Mouse (Mus musculus): ENCODE measurements around the gene Gm17349. TPM values are rescaled to one million over a fixed set of nuclear protein-coding genes. Genes with fewer than 3 reads are reported as not detected.
A peak's percentile ranks its signal among the peaks of the same experiment; 100 is the strongest.
"Not testable (repeated sequence)": the region's sequence is repeated elsewhere in the genome, so short reads cannot be mapped to it uniquely, and the experiment has no call there.

Gm17349 gene
- polyA plus RNA-seq, 1 experiment: 3.0 TPM

GRCm38 (mm10) chr15:99704041-99704681 lies 1.1 kb downstream of the Gm17349 start:
- Histone ChIP-seq H3K27me3 (ENCODE audit: control insufficient read depth, insufficient read depth, low read length) (no peaks in the 10 kb centered on the region), H3K4me3 (ENCODE audit: low read depth, low read length) (peak overlapping the region; percentile 42), H3K4me1 (ENCODE audit: control insufficient read depth, insufficient read depth, insufficient read length, low read length) (peaks cover 27% of the 10 kb centered on the region), H3K27ac (ENCODE audit: insufficient read depth, low read depth, low read length) (peak overlapping the region; percentile 62), H3K36me3 (ENCODE audit: control insufficient read depth, insufficient read depth, low read length) (peaks cover 26% of the 10 kb centered on the region)
- 27% methylated on average over 23 of the region's 23 CpGs for WGBS
- no peak for TF ChIP-seq POLR2A (IDR thresholded peaks at IDR 0.05; ENCODE audit: low read depth, low read length)
- no peak for TF ChIP-seq CTCF (IDR thresholded peaks at IDR 0.05; ENCODE audit: extremely low read depth, insufficient read length, insufficient replicate concordance, low read depth, low read length)

GRCm38 (mm10) chr15:99703676-99704040 lies 1.6 kb downstream of the Gm17349 start:
- 72% methylated on average over 5 of the region's 5 CpGs for WGBS

GRCm38 (mm10) chr15:99703104-99703503 lies 2.2 kb downstream of the Gm17349 start:
- Histone ChIP-seq H3K4me3 (ENCODE audit: low read depth, low read length) (no peak overlapping the region), H3K27ac (ENCODE audit: insufficient read depth, low read depth, low read length) (0 out of 2 replicates have a peak overlapping the region, but pooled peaks have one; percentile 14), H3K4me1 (ENCODE audit: control insufficient read depth, insufficient read depth, insufficient read length, low read length) (peaks cover 34% of the 10 kb centered on the region), H3K36me3 (ENCODE audit: control insufficient read depth, insufficient read depth, low read length) (peaks cover 19% of the 10 kb centered on the region), H3K27me3 (ENCODE audit: control insufficient read depth, insufficient read depth, low read length) (no peaks in the 10 kb centered on the region)
- WGBS: 81% methylated on average over 9 of the region's 9 CpGs
- TF ChIP-seq CTCF (IDR thresholded peaks at IDR 0.05; ENCODE audit: extremely low read depth, insufficient read length, insufficient replicate concordance, low read depth, low read length) (no peak), POLR2A (IDR thresholded peaks at IDR 0.05; ENCODE audit: low read depth, low read length) (no peak)

More at GRCm38 (mm10) chr15:99703676-99704040, 1.6 kb downstream of the Gm17349 start:
- Histone ChIP-seq H3K4me3 (ENCODE audit: low read depth, low read length) (no peak overlapping the region), H3K36me3 (ENCODE audit: control insufficient read depth, insufficient read depth, low read length) (peaks cover 21% of the 10 kb centered on the region), H3K27me3 (ENCODE audit: control insufficient read depth, insufficient read depth, low read length) (no peaks in the 10 kb centered on the region), H3K4me1 (ENCODE audit: control insufficient read depth, insufficient read depth, insufficient read length, low read length) (peaks cover 30% of the 10 kb centered on the region), H3K27ac (ENCODE audit: insufficient read depth, low read depth, low read length) (peak overlapping the region; percentile 14; the same call in 1 of the 2 replicates)
- TF ChIP-seq POLR2A (IDR thresholded peaks at IDR 0.05; ENCODE audit: low read depth, low read length): no peak
- no peak for TF ChIP-seq CTCF (IDR thresholded peaks at IDR 0.05; ENCODE audit: extremely low read depth, insufficient read length, insufficient replicate concordance, low read depth, low read length)

- Histone ChIP-seq H3K36me3 (ENCODE audit: control insufficient read depth, insufficient read depth, low read length) (peaks cover 12% of the 10 kb centered on the region), H3K4me1 (ENCODE audit: control insufficient read depth, insufficient read depth, insufficient read length, low read length) (peaks cover 34% of the 10 kb centered on the region), H3K27me3 (ENCODE audit: control insufficient read depth, insufficient read depth, low read length) (no peaks in the 10 kb centered on the region), H3K27ac (ENCODE audit: insufficient read depth, low read depth, low read length) (peak within 1 kb of the TSS; percentile 97), H3K4me3 (ENCODE audit: low read depth, low read length) (peak within 1 kb of the TSS; percentile 93)
- 1% methylated on average over 70 of the region's 71 CpGs for WGBS
- TF ChIP-seq CTCF (IDR thresholded peaks at IDR 0.05; ENCODE audit: extremely low read depth, insufficient read length, insufficient replicate concordance, low read depth, low read length): peak; percentile 92
- no peak; the same call in 1 of the 2 replicates for TF ChIP-seq POLR2A (IDR thresholded peaks at IDR 0.05; ENCODE audit: low read depth, low read length)
Measured at GRCm38 (mm10) chr15:99701999-99702900, 3.0 kb downstream of the Gm17349 start, which contains the start of gene Smarcd1. TSS of gene Smarcd1 (plus strand) at chr15:99702129.

GRCm38 (mm10) chr15:99701640-99701998 lies 3.7 kb downstream of the Gm17349 start:
- WGBS: 36% methylated on average over 16 of the region's 16 CpGs
- not testable (repeated sequence) for H3K27me3 ChIP-seq (ENCODE audit: control insufficient read depth, insufficient read depth, low read length); H3K36me3 ChIP-seq (ENCODE audit: control insufficient read depth, insufficient read depth, low read length)
- H3K27ac ChIP-seq (ENCODE audit: insufficient read depth, low read depth, low read length): peak overlapping the region; percentile 97
- H3K4me1 ChIP-seq (ENCODE audit: control insufficient read depth, insufficient read depth, insufficient read length, low read length): peaks cover 34% of the 10 kb centered on the region
- peak overlapping the region; percentile 93 for H3K4me3 ChIP-seq (ENCODE audit: low read depth, low read length)

DNA sequence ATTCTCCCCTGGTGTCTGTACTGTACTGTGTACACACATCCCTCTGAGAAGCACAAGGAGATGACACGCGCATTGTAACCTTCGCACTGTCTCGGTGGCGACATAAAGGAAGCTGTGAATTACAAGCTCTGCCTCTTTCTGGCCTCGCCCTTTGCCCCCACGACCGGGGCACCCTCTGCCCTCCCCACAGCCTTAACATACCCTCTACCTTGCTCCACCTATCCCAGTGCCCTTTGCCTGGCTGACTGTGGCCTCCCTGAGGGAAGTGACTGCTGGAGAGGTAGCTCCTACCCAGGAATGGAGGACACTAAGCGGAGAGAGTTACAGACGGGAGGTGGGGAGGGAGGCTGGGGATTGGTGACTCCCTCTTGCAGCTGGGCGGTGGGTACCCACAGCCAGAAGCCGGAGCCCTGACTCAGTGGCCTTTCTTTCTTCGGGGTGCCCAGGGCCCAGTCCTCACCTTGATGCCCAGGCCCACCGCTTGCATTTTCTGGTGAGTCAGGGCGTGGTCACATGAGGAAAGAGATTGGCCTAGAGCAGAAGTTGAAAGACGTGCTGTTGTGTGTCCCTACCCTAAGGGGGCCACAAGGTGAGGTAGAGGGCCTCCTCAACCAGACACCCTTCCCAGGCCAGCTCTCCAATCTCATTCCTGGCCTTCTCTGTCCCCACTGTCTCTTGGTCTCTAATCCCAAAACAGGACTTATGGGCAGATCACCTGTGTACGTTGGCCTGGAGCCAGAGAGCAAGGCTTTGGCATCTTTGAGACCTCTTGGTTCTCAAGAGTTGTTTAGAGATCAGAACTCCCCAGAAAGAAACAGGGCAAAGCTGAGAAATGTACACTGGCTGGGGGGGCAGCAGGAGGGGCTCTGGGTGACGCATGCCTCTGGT lies 4.8 kb downstream of the Gm17349 start:
- peak overlapping the region; percentile 63 for H3K4me3 ChIP-seq (ENCODE audit: low read depth, low read length)
- peaks cover 34% of the 10 kb centered on the region for H3K4me1 ChIP-seq (ENCODE audit: control insufficient read depth, insufficient read depth, insufficient read length, low read length)
- no peak for TF ChIP-seq CTCF (IDR thresholded peaks at IDR 0.05; ENCODE audit: extremely low read depth, insufficient read length, insufficient replicate concordance, low read depth, low read length)
- TF ChIP-seq POLR2A (IDR thresholded peaks at IDR 0.05; ENCODE audit: low read depth, low read length): peak; percentile 84
- H3K27me3 ChIP-seq (ENCODE audit: control insufficient read depth, insufficient read depth, low read length): no peaks in the 10 kb centered on the region
- WGBS: 41% methylated on average over 18 of the region's 18 CpGs
- H3K27ac ChIP-seq (ENCODE audit: insufficient read depth, low read depth, low read length): peak overlapping the region; percentile 97
- peaks cover under 1% of the 10 kb centered on the region; the same call in 1 of the 2 replicates for H3K36me3 ChIP-seq (ENCODE audit: control insufficient read depth, insufficient read depth, low read length)

All from small intestine, adult 2 months (tissue).